Mouse (Mus musculus): ENCODE data around the gene Ptpn22. TPM values are rescaled to one million over a fixed set of nuclear protein-coding genes. Genes with fewer than 3 reads are reported as not detected.
A peak's percentile ranks its signal among the peaks of the same experiment; 100 is the strongest.
"Not testable (repeated sequence)": the region's sequence is repeated elsewhere in the genome, so short reads cannot be mapped to it uniquely, and the experiment has no call there.

Ptpn22 gene
- polyA plus RNA-seq (2015; fragmentation: Nextera tagmentation; extraction: Ambion mirVana) = 0.56 and 0.95 TPM in 2 replicates

DNA sequence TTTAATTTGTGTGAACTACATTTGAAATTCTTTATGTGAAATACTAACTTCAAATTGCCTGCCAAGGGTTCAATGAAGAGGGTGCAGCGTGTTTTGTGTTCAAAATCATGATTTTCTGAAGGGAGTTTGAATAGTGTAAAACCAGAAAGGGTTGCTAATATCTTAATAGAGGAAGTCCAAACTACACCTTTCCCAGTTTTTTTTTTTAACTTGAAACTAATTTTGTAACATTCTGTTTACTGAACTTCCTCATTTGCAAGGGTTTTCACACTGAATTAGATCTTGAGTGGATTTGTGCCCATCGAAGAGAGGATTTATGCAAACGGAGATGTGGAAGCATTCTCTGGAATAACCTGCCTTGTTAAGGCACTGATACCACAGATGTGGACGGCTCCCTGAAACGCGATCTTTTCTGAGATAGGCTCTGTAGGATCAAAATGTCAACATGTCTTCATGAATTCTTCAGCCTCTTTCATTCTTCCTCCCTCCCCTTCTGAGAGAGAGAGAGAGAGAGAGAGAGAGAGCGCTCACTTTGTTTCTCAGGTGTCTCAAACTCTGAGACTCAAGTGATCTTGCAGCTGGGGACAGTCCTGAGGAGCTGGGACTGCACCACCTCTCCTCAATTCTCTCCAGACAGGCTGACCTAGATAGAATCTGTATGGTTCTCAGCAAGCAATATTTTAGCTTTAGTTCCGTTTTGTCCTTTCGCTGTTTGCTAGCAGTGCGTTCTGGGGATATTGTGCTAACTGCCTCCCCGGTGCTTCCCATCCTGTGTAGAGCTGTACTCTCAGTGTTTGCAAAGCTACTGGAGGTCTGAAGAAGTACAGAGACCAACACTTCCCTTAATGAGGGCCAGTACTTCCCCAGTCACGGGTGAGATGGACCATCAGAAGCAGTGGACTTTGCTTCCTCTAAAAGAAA lies at the start of gene Ptpn22:
Ptpn22 (plus strand) TSS at position 915 of the 921 bp plus-strand sequence.
- no peak within 1 kb of the TSS for H3K9ac ChIP-seq
- WGBS = 70% methylated on average over 12 of the region's 12 CpGs
- H3K4me2 ChIP-seq = no peak within 1 kb of the TSS
- no peaks in the 10 kb centered on the region for H3K27me3 ChIP-seq
- peaks cover 12% of the 10 kb centered on the region; the same call in 1 of the 2 replicates for H3K4me1 ChIP-seq
- H3K27ac ChIP-seq = no peak within 1 kb of the TSS
- H3K9me3 ChIP-seq = no peaks in the 10 kb centered on the region
- H3K4me3 ChIP-seq = no peak within 1 kb of the TSS
- ATAC-seq (ENCODE audit: insufficient number of reproducible peaks, insufficient read depth, low FRiP score, low TSS enrichment, low read depth) = no peak
- no peaks in the 10 kb centered on the region for H3K36me3 ChIP-seq

DNA sequence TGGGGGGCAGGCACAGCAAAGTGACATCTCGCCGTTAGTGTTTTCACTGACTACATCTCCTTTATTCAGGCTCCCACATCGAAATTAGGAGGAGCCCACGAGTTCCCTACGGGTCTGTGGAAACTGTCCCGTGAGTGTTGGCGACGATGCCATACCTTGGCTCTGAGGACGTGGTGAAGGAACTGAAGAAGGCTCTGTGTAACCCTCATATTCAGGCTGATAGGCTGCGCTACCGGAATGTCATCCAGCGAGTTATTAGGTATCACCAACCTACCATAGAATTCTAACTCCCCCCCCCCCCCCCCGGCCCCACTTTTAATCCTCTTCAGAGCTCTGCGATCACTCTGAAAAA lies 49.8 kb upstream of the Ptpn22 start:
- WGBS = 3% methylated on average over 14 of the region's 14 CpGs
- Histone ChIP-seq H3K4me2 (peak overlapping the region; percentile 74), H3K36me3 (peaks cover 34% of the 10 kb centered on the region), H3K9me3 (no peaks in the 10 kb centered on the region), H3K27ac (peak overlapping the region; percentile 88), H3K4me3 (peak overlapping the region; percentile 78), H3K27me3 (no peaks in the 10 kb centered on the region), H3K9ac (peak overlapping the region; percentile 91), H3K4me1 (peaks cover 9% of the 10 kb centered on the region)
- ATAC-seq (ENCODE audit: insufficient number of reproducible peaks, insufficient read depth, low FRiP score, low TSS enrichment, low read depth) = peak; percentile 53; the same call in 1 of the 2 replicates

DNA sequence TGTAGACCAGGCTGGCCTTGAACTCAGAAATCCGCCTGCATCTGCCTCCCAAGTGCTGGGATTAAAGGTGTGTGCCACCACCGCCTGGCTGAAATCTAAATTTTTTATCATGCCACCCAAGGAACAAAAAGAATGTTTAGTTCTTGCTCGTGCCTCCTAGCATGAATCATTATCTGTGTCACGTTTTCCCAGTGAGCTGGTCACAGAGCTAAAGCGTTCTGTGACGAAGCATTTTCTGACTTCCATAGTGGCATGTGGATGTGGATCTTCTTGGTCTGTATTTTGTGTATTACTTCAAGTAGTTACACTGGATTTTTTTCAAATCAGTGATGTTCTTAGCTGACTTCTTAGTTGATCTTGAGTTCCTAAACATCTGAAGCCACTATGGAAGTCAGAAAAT lies 48.6 kb upstream of the Ptpn22 start:
- 89% methylated on average over 6 of the region's 6 CpGs for WGBS

GRCm38 (mm10) chr3:103827548-103827947 lies 32.0 kb upstream of the Ptpn22 start:
- Histone ChIP-seq H3K9me3 (no peaks in the 10 kb centered on the region), H3K9ac (no peak overlapping the region), H3K4me3 (no peak overlapping the region), H3K27ac (no peak overlapping the region), H3K4me2 (no peak overlapping the region), H3K4me1 (no peaks in the 10 kb centered on the region), H3K36me3 (peaks cover 6% of the 10 kb centered on the region), H3K27me3 (no peaks in the 10 kb centered on the region)
- no peak for ATAC-seq (ENCODE audit: insufficient number of reproducible peaks, insufficient read depth, low FRiP score, low TSS enrichment, low read depth)

More for the DNA sequence above, 48.6 kb upstream of the Ptpn22 start:
- Histone ChIP-seq H3K4me1 (peaks cover 9% of the 10 kb centered on the region), H3K4me3 (no peak overlapping the region), H3K9me3 (no peaks in the 10 kb centered on the region), H3K36me3 (peaks cover 40% of the 10 kb centered on the region), H3K9ac (no peak overlapping the region), H3K27me3 (no peaks in the 10 kb centered on the region), H3K27ac (no peak overlapping the region), H3K4me2 (no peak overlapping the region)
- no peak for ATAC-seq (ENCODE audit: insufficient number of reproducible peaks, insufficient read depth, low FRiP score, low TSS enrichment, low read depth)

DNA sequence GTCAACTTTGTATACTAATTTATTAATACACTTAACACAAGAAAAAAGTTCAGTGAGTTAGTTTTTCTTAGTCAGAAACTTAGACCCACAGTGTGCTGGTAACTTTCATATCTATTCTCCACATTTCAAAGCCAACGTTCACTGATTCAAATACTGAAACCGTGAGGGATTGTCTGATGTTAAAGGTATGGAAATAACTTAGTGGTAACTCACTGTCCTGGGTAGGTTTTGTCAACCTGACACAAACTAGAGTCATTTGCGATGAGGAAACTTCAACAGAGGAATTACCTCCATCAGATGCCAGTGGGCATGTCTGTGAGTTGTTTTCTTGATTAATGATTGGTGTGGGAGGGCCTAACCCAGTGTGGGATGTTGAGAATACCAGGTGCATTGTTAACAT lies 30.6 kb upstream of the Ptpn22 start:
- Histone ChIP-seq H3K27me3 (no peaks in the 10 kb centered on the region), H3K27ac (no peak overlapping the region), H3K4me2 (no peak overlapping the region), H3K9ac (no peak overlapping the region), H3K9me3 (no peaks in the 10 kb centered on the region), H3K4me3 (no peak overlapping the region), H3K36me3 (no peaks in the 10 kb centered on the region), H3K4me1 (no peaks in the 10 kb centered on the region)
- no peak for ATAC-seq (ENCODE audit: insufficient number of reproducible peaks, insufficient read depth, low FRiP score, low TSS enrichment, low read depth)
- 81% methylated on average over 3 of the region's 3 CpGs for WGBS

DNA sequence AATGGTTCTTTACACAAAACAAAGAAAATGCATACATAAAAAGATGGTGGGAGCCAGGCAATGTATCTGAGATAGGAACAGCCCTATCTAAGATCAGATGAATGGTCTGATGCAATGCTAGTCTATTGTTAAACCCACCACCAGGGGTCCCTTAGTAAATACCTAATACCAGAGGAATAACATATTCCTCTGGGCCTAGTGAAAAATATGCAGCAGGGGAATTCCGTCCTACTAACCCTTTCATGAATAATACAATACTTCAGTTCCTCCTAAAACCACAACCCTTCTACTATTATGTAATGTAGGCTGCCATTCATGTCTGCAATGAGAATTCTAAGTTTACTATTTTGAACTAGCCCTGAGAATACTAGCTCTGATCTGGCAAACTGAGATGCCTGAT lies 28.9 kb upstream of the Ptpn22 start:
- not testable (repeated sequence) for ATAC-seq (ENCODE audit: insufficient number of reproducible peaks, insufficient read depth, low FRiP score, low TSS enrichment, low read depth); H3K9me3 ChIP-seq; H3K4me2 ChIP-seq; H3K9ac ChIP-seq; H3K4me1 ChIP-seq; H3K27ac ChIP-seq; H3K27me3 ChIP-seq; H3K36me3 ChIP-seq; H3K4me3 ChIP-seq
- 36% methylated on average over 1 of the region's 1 CpGs for WGBS

DNA sequence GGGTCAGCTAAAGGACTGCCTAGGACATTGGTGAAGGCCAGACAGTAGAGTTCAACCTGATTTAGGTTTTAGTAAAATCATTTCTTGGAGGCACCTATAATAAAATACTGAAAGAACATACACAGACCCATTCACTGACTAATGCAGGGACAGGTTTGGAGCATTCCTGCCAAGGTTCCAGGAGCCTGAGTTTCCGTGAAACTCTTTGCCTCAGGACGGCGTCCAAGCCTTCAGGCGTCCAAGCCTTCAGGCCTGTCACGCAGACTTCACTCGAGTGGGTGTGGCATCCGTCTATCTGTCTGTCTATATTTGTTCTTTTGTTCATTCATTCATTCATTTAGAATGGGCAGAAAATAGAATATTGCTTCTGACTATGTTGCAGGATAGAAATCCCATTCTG lies 28.4 kb upstream of the Ptpn22 start:
- Histone ChIP-seq H3K9ac (no peak overlapping the region), H3K27me3 (no peaks in the 10 kb centered on the region), H3K4me3 (no peak overlapping the region), H3K4me2 (no peak overlapping the region), H3K4me1 (0 out of 2 replicates have a peak, but pooled peaks cover 4% of the 10 kb centered on the region), H3K9me3 (no peaks in the 10 kb centered on the region), H3K36me3 (no peaks in the 10 kb centered on the region), H3K27ac (no peak overlapping the region)
- WGBS = 72% methylated on average over 7 of the region's 7 CpGs
- ATAC-seq (ENCODE audit: insufficient number of reproducible peaks, insufficient read depth, low FRiP score, low TSS enrichment, low read depth) = no peak

GRCm38 (mm10) chr3:103832426-103832825 lies 27.2 kb upstream of the Ptpn22 start, which contains the start of gene Bcl2l15:
Gene Bcl2l15, plus strand, starts transcription at chr3:103832601.
- H3K4me1 ChIP-seq = 0 out of 2 replicates have a peak, but pooled peaks cover 4% of the 10 kb centered on the region
- ATAC-seq (ENCODE audit: insufficient number of reproducible peaks, insufficient read depth, low FRiP score, low TSS enrichment, low read depth) = no peak

GRCm38 (mm10) chr3:103834001-103834400 lies 25.6 kb upstream of the Ptpn22 start:
- Histone ChIP-seq H3K9me3 (no peaks in the 10 kb centered on the region), H3K36me3 (no peaks in the 10 kb centered on the region), H3K4me1 (0 out of 2 replicates have a peak, but pooled peaks cover 4% of the 10 kb centered on the region), H3K27ac (no peak overlapping the region), H3K4me3 (no peak overlapping the region), H3K4me2 (no peak overlapping the region), H3K27me3 (no peaks in the 10 kb centered on the region), H3K9ac (no peak overlapping the region)
- WGBS = 80% methylated on average over 2 of the region's 2 CpGs
- ATAC-seq (ENCODE audit: insufficient number of reproducible peaks, insufficient read depth, low FRiP score, low TSS enrichment, low read depth) = no peak

More at GRCm38 (mm10) chr3:103832426-103832825, 27.2 kb upstream of the Ptpn22 start, which contains the start of gene Bcl2l15:
- no peak within 1 kb of the TSS for H3K4me3 ChIP-seq
- H3K9ac ChIP-seq = no peak within 1 kb of the TSS
- no peaks in the 10 kb centered on the region for H3K9me3 ChIP-seq
- H3K4me2 ChIP-seq = no peak within 1 kb of the TSS
- no peak within 1 kb of the TSS for H3K27ac ChIP-seq
- no peaks in the 10 kb centered on the region for H3K27me3 ChIP-seq
- H3K36me3 ChIP-seq = no peaks in the 10 kb centered on the region

GRCm38 (mm10) chr3:103835272-103835950 lies 24.2 kb upstream of the Ptpn22 start:
- no peak overlapping the region for H3K4me3 ChIP-seq
- no peak for ATAC-seq (ENCODE audit: insufficient number of reproducible peaks, insufficient read depth, low FRiP score, low TSS enrichment, low read depth)
- no peak overlapping the region for H3K9ac ChIP-seq
- no peaks in the 10 kb centered on the region for H3K36me3 ChIP-seq
- H3K4me1 ChIP-seq = 0 out of 2 replicates have a peak, but pooled peaks cover 4% of the 10 kb centered on the region
- H3K4me2 ChIP-seq = no peak overlapping the region
- H3K27me3 ChIP-seq = no peaks in the 10 kb centered on the region
- no peak overlapping the region for H3K27ac ChIP-seq
- WGBS = 58% methylated on average over 6 of the region's 6 CpGs
- no peaks in the 10 kb centered on the region for H3K9me3 ChIP-seq

- Histone ChIP-seq H3K9ac (no peak overlapping the region), H3K27me3 (no peaks in the 10 kb centered on the region), H3K36me3 (no peaks in the 10 kb centered on the region), H3K4me2 (no peak overlapping the region), H3K4me3 (no peak overlapping the region), H3K9me3 (no peaks in the 10 kb centered on the region), H3K27ac (no peak overlapping the region), H3K4me1 (0 out of 2 replicates have a peak, but pooled peaks cover 4% of the 10 kb centered on the region)
- WGBS = 77% methylated on average over 10 of the region's 10 CpGs
- no peak for ATAC-seq (ENCODE audit: insufficient number of reproducible peaks, insufficient read depth, low FRiP score, low TSS enrichment, low read depth)
Measured at GRCm38 (mm10) chr3:103835951-103836310, 23.7 kb upstream of the Ptpn22 start.
